Mouse (Mus musculus): ENCODE results near the gene Echdc3. TPM values are rescaled to one million over a fixed set of nuclear protein-coding genes. Genes with fewer than 3 reads are reported as not detected.

Gene Echdc3
- polyA plus RNA-seq, 1 experiment: 1.6 TPM

GRCm38 (mm10) chr2:6159735-6160134 is 53.1 kb downstream of the Echdc3 start:
- no peak overlapping the region for H3K27ac ChIP-seq (ENCODE audit: insufficient read depth, low read length)
- TF ChIP-seq POLR2A (IDR thresholded peaks at IDR 0.05; ENCODE audit: extremely low read depth, insufficient read depth, low read length): no peak
- TF ChIP-seq CTCF (IDR thresholded peaks at IDR 0.05; ENCODE audit: extremely low read depth, insufficient read depth, low read length): no peak
- no peak overlapping the region for H3K4me3 ChIP-seq (ENCODE audit: insufficient read depth, low read length)
- no peaks in the 10 kb centered on the region for H3K4me1 ChIP-seq (ENCODE audit: control insufficient read depth, insufficient read depth, low read length)

- no peaks in the 10 kb centered on the region for H3K4me1 ChIP-seq (ENCODE audit: control insufficient read depth, insufficient read depth, low read length)
- no peak overlapping the region for H3K4me3 ChIP-seq (ENCODE audit: insufficient read depth, low read length)
- TF ChIP-seq CTCF (IDR thresholded peaks at IDR 0.05; ENCODE audit: extremely low read depth, insufficient read depth, low read length) (no peak), POLR2A (IDR thresholded peaks at IDR 0.05; ENCODE audit: extremely low read depth, insufficient read depth, low read length) (no peak)
These were observed 53.6 kb downstream of the Echdc3 start for GRCm38 (mm10) chr2:6159219-6159618.

GRCm38 (mm10) chr2:6157635-6158034 is 55.2 kb downstream of the Echdc3 start:
- no peak overlapping the region for H3K27ac ChIP-seq (ENCODE audit: insufficient read depth, low read length)
- no peaks in the 10 kb centered on the region for H3K4me1 ChIP-seq (ENCODE audit: control insufficient read depth, insufficient read depth, low read length)
- TF ChIP-seq POLR2A (IDR thresholded peaks at IDR 0.05; ENCODE audit: extremely low read depth, insufficient read depth, low read length) (no peak), CTCF (IDR thresholded peaks at IDR 0.05; ENCODE audit: extremely low read depth, insufficient read depth, low read length) (no peak)
- no peak overlapping the region for H3K4me3 ChIP-seq (ENCODE audit: insufficient read depth, low read length)

More at GRCm38 (mm10) chr2:6159219-6159618, 53.6 kb downstream of the Echdc3 start:
- H3K27ac ChIP-seq (ENCODE audit: insufficient read depth, low read length): no peak overlapping the region

- no peak overlapping the region for H3K4me3 ChIP-seq (ENCODE audit: insufficient read depth, low read length)
- TF ChIP-seq CTCF (IDR thresholded peaks at IDR 0.05; ENCODE audit: extremely low read depth, insufficient read depth, low read length) (no peak), POLR2A (IDR thresholded peaks at IDR 0.05; ENCODE audit: extremely low read depth, insufficient read depth, low read length) (no peak)
- no peaks in the 10 kb centered on the region for H3K4me1 ChIP-seq (ENCODE audit: control insufficient read depth, insufficient read depth, low read length)
These were observed 55.6 kb downstream of the Echdc3 start for GRCm38 (mm10) chr2:6157208-6157607.

GRCm38 (mm10) chr2:6149801-6150200 is 63.0 kb downstream of the Echdc3 start:
- TF ChIP-seq CTCF (IDR thresholded peaks at IDR 0.05; ENCODE audit: extremely low read depth, insufficient read depth, low read length) (no peak), POLR2A (IDR thresholded peaks at IDR 0.05; ENCODE audit: extremely low read depth, insufficient read depth, low read length) (no peak)
- H3K4me3 ChIP-seq (ENCODE audit: insufficient read depth, low read length): no peak overlapping the region
- H3K4me1 ChIP-seq (ENCODE audit: control insufficient read depth, insufficient read depth, low read length): no peaks in the 10 kb centered on the region
- H3K27ac ChIP-seq (ENCODE audit: insufficient read depth, low read length): no peak overlapping the region

More at GRCm38 (mm10) chr2:6157208-6157607, 55.6 kb downstream of the Echdc3 start:
- no peak overlapping the region for H3K27ac ChIP-seq (ENCODE audit: insufficient read depth, low read length)

- Histone ChIP-seq H3K4me1 (ENCODE audit: control insufficient read depth, insufficient read depth, low read length) (no peaks in the 10 kb centered on the region), H3K27ac (ENCODE audit: insufficient read depth, low read length) (no peak overlapping the region), H3K4me3 (ENCODE audit: insufficient read depth, low read length) (no peak overlapping the region)
- no peak for TF ChIP-seq CTCF (IDR thresholded peaks at IDR 0.05; ENCODE audit: extremely low read depth, insufficient read depth, low read length)
- TF ChIP-seq POLR2A (IDR thresholded peaks at IDR 0.05; ENCODE audit: extremely low read depth, insufficient read depth, low read length): no peak
These were observed 65.9 kb downstream of the Echdc3 start for GRCm38 (mm10) chr2:6146901-6147300.

- TF ChIP-seq CTCF (IDR thresholded peaks at IDR 0.05; ENCODE audit: extremely low read depth, insufficient read depth, low read length): no peak
- TF ChIP-seq POLR2A (IDR thresholded peaks at IDR 0.05; ENCODE audit: extremely low read depth, insufficient read depth, low read length): no peak
- H3K4me1 ChIP-seq (ENCODE audit: control insufficient read depth, insufficient read depth, low read length): no peaks in the 10 kb centered on the region
- H3K27ac ChIP-seq (ENCODE audit: insufficient read depth, low read length): no peak overlapping the region
- no peak overlapping the region for H3K4me3 ChIP-seq (ENCODE audit: insufficient read depth, low read length)
These were observed 66.6 kb downstream of the Echdc3 start for GRCm38 (mm10) chr2:6146257-6146656.

- TF ChIP-seq CTCF (IDR thresholded peaks at IDR 0.05; ENCODE audit: extremely low read depth, insufficient read depth, low read length) (no peak), POLR2A (IDR thresholded peaks at IDR 0.05; ENCODE audit: extremely low read depth, insufficient read depth, low read length) (no peak)
- Histone ChIP-seq H3K4me1 (ENCODE audit: control insufficient read depth, insufficient read depth, low read length) (no peaks in the 10 kb centered on the region), H3K27ac (ENCODE audit: insufficient read depth, low read length) (no peak overlapping the region), H3K4me3 (ENCODE audit: insufficient read depth, low read length) (no peak overlapping the region)
These were observed 67.2 kb downstream of the Echdc3 start for GRCm38 (mm10) chr2:6145611-6146010.

GRCm38 (mm10) chr2:6142915-6143654 is 69.7 kb downstream of the Echdc3 start:
- no peak overlapping the region for H3K27ac ChIP-seq (ENCODE audit: insufficient read depth, low read length)
- no peaks in the 10 kb centered on the region for H3K4me1 ChIP-seq (ENCODE audit: control insufficient read depth, insufficient read depth, low read length)
- no peak overlapping the region for H3K4me3 ChIP-seq (ENCODE audit: insufficient read depth, low read length)
- TF ChIP-seq POLR2A (IDR thresholded peaks at IDR 0.05; ENCODE audit: extremely low read depth, insufficient read depth, low read length) (no peak), CTCF (IDR thresholded peaks at IDR 0.05; ENCODE audit: extremely low read depth, insufficient read depth, low read length) (no peak)

- Histone ChIP-seq H3K27ac (ENCODE audit: insufficient read depth, low read length) (no peak overlapping the region), H3K4me3 (ENCODE audit: insufficient read depth, low read length) (no peak overlapping the region), H3K4me1 (ENCODE audit: control insufficient read depth, insufficient read depth, low read length) (no peaks in the 10 kb centered on the region)
- TF ChIP-seq POLR2A (IDR thresholded peaks at IDR 0.05; ENCODE audit: extremely low read depth, insufficient read depth, low read length) (no peak), CTCF (IDR thresholded peaks at IDR 0.05; ENCODE audit: extremely low read depth, insufficient read depth, low read length) (no peak)
These were observed 72.2 kb downstream of the Echdc3 start for GRCm38 (mm10) chr2:6140572-6141161.

Other genes starting within 250 kb of the Echdc3 start
- gene Proser2, start 82.8 kb downstream of the Echdc3 start, polyA plus RNA-seq (2012; rRNA removed): 4.2 and 4.5 TPM in 2 replicates
- gene Usp6nl, start 109.6 kb upstream of the Echdc3 start, polyA plus RNA-seq (2012; rRNA removed): 8.3 and 8.6 TPM in 2 replicates

Measured in cortical plate, adult 2 months (tissue).